ENCODE assay signal across 22 mouse cellular contexts in the genomic region with DNA sequence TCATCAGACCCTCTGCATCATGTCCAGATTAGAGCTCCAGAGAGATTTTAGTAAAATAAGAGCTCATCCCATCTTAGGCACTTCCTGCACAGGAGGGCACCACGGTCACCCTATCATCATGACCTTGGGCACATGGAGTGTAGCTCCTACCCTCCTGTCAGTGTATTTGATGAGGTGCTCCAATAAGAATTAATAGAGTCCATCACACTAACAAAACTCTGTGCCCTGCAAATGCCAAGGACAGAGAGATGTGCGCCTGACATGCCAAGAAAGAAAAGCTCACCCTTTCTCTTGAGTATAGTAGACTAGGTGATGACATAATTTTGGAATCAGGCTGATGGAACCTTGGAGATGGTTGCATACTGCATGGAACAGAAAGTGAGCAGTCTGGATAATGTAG.
A peak's percentile ranks its signal among the peaks of the same experiment; 100 is the strongest.
DNase-seq lines count a peak whose midpoint lies in the region; ATAC-seq lines count a peak whose summit lies in the region.
"Had no signal": no experiment of that assay in that cellular context is flagged by ENCODE, and none has a peak within 500 bp of the region (broad histone marks: within the 10 kb centered on the region; RNA-seq: fewer than 3 reads in every experiment).

No protein-coding gene starts in this region.

- no peak for ATAC-seq in heart, embryonic 11.5 days (replicated peaks; ENCODE audit: insufficient number of reproducible peaks, low FRiP score, low TSS enrichment)
- ATAC-seq: activated CD4-positive, CD25-positive, alpha-beta regulatory T cell, adult 4 months; CD4-positive, CD25-positive, alpha-beta regulatory T cell, adult 4 months; forebrain, embryonic 13.5 days; forebrain, embryonic 15.5 days; forebrain, postnatal 0 days; Patski had no signal

- H3K36me3 ChIP-seq in heart, embryonic 11.5 days (ENCODE audit: control insufficient read depth, insufficient read depth, low read length): no peaks in the 10 kb centered on the region
- H3K36me3 ChIP-seq: embryonic facial prominence, embryonic 10.5 days; embryonic facial prominence, embryonic 12.5 days; forebrain, embryonic 15.5 days; G1E had no signal

- WGBS in heart, embryonic 11.5 days (ENCODE audit: insufficient replicate concordance): 81% methylated on average over 2 of the region's 2 CpGs

- H3K4me2 ChIP-seq in heart, embryonic 11.5 days: no peak overlapping the region
- H3K4me2 ChIP-seq: embryonic facial prominence, embryonic 12.5 days; forebrain, embryonic 13.5 days; forebrain, embryonic 15.5 days had no signal

- no peaks in the 10 kb centered on the region for H3K27me3 ChIP-seq in heart, embryonic 11.5 days (ENCODE audit: control insufficient read depth, insufficient read depth, low read length)
- H3K27me3 ChIP-seq: CH12.LX; embryonic facial prominence, embryonic 12.5 days; forebrain, embryonic 13.5 days; forebrain, embryonic 15.5 days; Patski had no signal

- no peak overlapping the region for H3K27ac ChIP-seq in heart, embryonic 11.5 days (ENCODE audit: low read depth, low read length)
- H3K27ac ChIP-seq: embryonic facial prominence, embryonic 10.5 days; embryonic facial prominence, embryonic 12.5 days; forebrain, embryonic 13.5 days; forebrain, embryonic 15.5 days had no signal

- no peak overlapping the region for H3K4me3 ChIP-seq in heart, embryonic 11.5 days (ENCODE audit: low read depth, low read length)
- H3K4me3 ChIP-seq: embryonic facial prominence, embryonic 10.5 days; embryonic facial prominence, embryonic 12.5 days; forebrain, embryonic 13.5 days; forebrain, embryonic 15.5 days had no signal

- no peak overlapping the region for H3K9ac ChIP-seq in heart, embryonic 11.5 days (ENCODE audit: low read depth, low read length)
- H3K9ac ChIP-seq: embryonic facial prominence, embryonic 12.5 days; forebrain, embryonic 13.5 days; forebrain, embryonic 15.5 days; forebrain, postnatal 0 days had no signal

- H3K4me1 ChIP-seq in heart, embryonic 11.5 days (ENCODE audit: control insufficient read depth, insufficient read depth, low read length): no peaks in the 10 kb centered on the region
- H3K4me1 ChIP-seq: embryonic facial prominence, embryonic 10.5 days; embryonic facial prominence, embryonic 12.5 days; forebrain, embryonic 13.5 days; forebrain, embryonic 15.5 days had no signal

- H3K9me3 ChIP-seq in heart, embryonic 11.5 days (replicated peaks; ENCODE audit: control insufficient read depth, low read length): no peaks in the 10 kb centered on the region
- H3K9me3 ChIP-seq: embryonic facial prominence, embryonic 10.5 days; embryonic facial prominence, embryonic 12.5 days; forebrain, embryonic 13.5 days; forebrain, embryonic 15.5 days had no signal

- DNase-seq in adrenal gland, adult (ENCODE audit: inconsistent age in 2 of 2, low spot score in 1 of 2): peak; percentile 53 to 66
- no peak for DNase-seq in adrenal gland, adult 18-20 months (ENCODE audit: low spot score in 2 of 2)
- DNase-seq in adrenal gland, adult 8-10 months: peak; percentile 11
- DNase-seq in adrenal gland, postnatal 25 days: no peak
- DNase-seq in heart, adult 11 months: peak; percentile 61
- DNase-seq: B cell, adult 2 months; cerebellum, adult 11-12 months; cerebellum, adult 2 months; cerebellum, adult 9-10 months; cerebellum, postnatal 10 days; cerebellum, postnatal 25 days; forebrain, postnatal 0 days had no signal

Comparison
In these comparisons a context has a peak if more than half of its experiments do, and no peak if none do; other contexts are left out.
1. DNase-seq: peak in adrenal gland, adult (2 of 2), adrenal gland, adult 8-10 months (single experiment) and heart, adult 11 months (single experiment); none in adrenal gland, adult 18-20 months (0 of 2) and adrenal gland, postnatal 25 days (single experiment).